Mouse (Mus musculus): ENCODE measurements around the gene Nrde2.

Gene Nrde2

GRCm38 (mm10) chr12:100178898-100179440, 19.5 kb upstream of the Nrde2 start:
- DNase-seq, result no peak

GRCm38 (mm10) chr12:100176469-100177056, 17.1 kb upstream of the Nrde2 start:
- DNase-seq, result no peak

GRCm38 (mm10) chr12:100172481-100172880, 13.0 kb upstream of the Nrde2 start:
- DNase-seq, result no peak

- DNase-seq, result peak; percentile 39
Observed at GRCm38 (mm10) chr12:100167931-100168871, 8.7 kb upstream of the Nrde2 start.

GRCm38 (mm10) chr12:100167502-100167901, 8.0 kb upstream of the Nrde2 start:
- no peak for DNase-seq

DNA sequence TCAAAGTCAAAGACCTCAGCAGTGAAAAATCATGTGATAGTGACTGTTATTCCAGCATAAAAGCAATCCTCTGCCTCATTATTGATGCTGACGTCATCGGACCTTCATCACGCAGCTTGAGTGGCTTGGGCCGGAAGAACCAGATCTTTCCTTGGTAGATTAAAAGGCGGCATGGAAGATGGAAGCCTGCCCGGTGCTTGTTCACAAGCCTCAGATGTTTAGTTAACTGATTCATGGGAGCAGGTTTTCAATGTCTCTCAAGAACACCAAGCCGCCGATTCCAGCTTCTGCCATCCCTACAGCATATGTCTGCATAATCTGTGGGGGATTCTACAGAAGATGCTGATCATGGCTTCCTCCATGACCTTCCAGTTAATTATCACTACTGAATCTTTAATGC, 7.5 kb upstream of the Nrde2 start:
- DNase-seq, result no peak

GRCm38 (mm10) chr12:100166177-100166576, 6.7 kb upstream of the Nrde2 start:
- DNase-seq, result peak; percentile 55

GRCm38 (mm10) chr12:100164991-100165500, 5.6 kb upstream of the Nrde2 start:
- peak; percentile 13 for DNase-seq

GRCm38 (mm10) chr12:100152466-100152865, 7.0 kb downstream of the Nrde2 start:
- no peak for DNase-seq

DNA sequence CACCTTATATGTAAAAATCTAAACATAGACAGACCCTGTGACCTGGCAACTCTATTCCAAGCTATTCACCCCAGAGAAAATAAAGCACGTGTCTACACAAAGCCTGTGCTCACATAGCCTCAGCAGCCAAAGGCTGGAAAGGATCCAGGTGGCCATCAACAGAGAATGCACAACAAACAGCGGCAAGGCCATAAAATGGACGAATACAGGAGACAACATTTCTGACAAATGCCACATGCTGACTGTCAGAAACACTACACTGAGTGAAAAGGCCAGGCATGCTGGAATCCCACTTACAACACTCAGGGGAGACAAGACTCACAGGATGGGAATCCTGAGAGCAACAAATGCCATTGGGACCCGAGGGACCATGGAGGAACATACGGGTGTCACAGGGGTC, 15.2 kb downstream of the Nrde2 start:
- DNase-seq, result no peak

DNA sequence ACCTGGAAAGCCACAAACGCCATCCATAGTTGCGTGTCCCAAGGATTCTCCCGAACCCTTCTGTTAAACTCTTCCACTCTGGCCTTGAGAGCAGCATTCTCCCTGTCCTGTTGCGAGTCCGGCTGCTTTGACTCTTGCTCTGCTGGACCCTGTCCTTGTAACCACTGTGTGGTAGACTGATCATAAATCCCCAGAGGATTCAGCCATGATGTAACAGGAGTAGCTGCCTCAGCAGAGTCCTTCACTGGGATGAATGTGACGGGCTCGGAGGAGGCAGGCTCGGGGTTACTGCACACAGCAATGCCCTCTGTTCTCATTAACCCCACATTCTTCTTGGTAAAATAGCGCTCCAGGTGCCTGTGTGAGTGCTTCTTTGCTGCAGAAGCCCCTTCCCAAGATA, 15.7 kb downstream of the Nrde2 start:
- DNase-seq, result no peak

GRCm38 (mm10) chr12:100142848-100143523, 16.5 kb downstream of the Nrde2 start:
- DNase-seq, result no peak

DNA sequence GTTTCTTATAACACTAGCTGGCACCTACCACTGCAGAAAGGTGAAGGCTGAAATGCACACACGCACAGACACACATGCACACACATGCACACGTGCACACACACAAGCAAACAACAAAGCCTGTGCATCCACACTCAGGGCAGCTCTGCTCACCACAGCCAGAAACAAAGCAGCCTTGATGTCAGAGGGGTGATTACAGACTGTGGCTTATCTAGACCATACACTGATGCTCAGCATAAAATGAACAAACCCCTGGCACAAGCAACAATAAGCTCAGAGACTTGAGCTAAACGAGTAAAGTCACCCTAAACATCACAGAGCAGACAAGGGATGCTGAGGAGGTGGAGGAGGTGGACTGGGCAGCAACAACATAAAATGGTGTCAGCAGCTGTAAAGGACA, 24.3 kb downstream of the Nrde2 start:
- no peak for DNase-seq

- DNase-seq, result no peak
Observed at GRCm38 (mm10) chr12:100134395-100134936, 25.0 kb downstream of the Nrde2 start.

DNA sequence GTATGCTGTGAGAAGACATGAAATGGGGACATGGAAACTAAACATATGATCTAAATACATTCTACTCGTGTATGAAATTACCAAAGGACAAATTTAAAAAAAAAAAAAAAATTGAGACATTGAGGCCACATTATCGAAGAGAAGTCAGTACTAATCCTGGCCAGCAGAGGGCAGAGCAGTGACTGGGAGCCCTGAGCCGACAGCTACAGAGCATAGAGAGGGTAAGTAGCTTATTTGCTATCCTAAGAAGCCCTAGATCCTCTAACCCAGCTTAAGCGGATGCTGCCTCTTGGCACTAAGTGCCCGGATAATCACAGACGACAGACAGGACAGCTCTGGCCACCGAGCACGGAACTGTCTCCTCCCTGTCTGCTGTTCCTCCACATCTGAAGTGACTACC, 27.8 kb downstream of the Nrde2 start:
- peak; percentile 68 for DNase-seq

GRCm38 (mm10) chr12:100131167-100131566, 28.3 kb downstream of the Nrde2 start:
- no peak for DNase-seq

GRCm38 (mm10) chr12:100128961-100129360, 30.5 kb downstream of the Nrde2 start:
- DNase-seq, result no peak

- DNase-seq, result no peak
Observed at GRCm38 (mm10) chr12:100128522-100128921, 30.9 kb downstream of the Nrde2 start.

DNA sequence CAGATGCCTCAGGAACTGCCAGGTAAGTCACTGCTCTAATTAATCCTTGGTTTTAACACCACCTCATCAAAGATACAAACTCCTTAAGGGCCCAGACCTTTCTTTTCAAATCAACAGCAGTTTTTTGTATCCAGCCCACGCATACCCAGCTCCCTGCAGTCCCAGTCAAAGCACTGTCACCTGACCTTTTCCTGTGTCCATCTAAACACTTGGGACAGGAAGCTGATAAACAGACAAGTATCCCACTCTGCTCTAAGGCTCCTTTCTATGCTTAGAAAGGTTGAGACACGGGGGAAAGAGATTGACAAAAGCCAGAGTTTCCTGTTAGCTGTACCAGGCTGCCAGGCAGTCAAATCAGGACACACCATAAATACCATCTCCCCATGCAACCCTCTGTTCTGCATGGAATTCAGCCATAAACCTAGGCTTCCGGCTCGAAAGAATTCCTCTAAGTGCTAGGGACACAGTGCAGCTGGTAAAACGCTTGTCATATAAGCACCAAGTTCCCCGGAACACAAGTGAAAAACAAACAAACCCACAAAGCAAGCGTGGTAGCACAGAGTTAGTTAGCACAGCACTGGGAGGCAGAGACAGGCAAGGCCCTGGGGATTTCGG, 31.5 kb downstream of the Nrde2 start:
- no peak for DNase-seq

DNA sequence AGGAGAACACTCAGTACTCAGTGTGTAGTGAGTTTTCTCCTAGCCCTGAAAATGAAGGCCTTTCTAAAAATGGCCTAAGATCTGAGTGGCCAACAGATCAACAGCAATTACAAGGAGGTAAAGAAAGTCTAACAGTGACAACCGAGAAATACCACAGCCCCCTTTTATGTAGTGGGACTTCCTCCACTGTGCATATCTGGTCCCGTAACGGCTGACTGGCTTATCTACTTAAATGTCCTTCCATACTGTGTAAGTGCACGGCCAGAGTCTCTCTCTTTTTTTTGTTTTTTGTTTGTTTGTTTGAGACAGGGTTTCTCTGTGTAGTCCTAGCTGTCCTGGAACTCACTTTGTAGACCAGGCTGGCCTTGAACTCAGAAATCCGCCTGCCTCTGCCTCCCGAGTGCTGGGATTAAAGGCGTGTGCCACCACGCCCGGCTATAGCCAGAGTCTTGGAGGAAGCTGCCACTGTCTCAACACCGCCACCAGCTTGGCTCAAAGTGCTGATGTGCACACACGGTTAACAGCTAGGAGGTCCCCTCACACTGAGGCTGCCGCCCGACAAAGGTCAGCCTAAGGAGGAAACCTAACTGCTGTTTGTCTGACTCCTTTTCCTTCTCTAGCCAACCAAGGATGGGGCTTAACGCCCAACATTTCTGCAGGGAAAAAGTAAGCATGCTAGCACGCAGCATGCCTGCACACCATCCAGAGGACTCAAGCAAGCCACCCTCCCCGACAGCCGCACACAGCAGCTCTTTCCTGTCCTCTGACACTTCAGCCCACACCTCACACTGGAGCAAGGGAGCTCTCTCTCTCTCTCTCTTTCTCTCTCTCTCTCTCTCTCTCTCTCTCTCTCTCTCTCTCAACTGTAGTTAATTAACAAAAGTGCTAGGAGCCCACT, 32.2 kb downstream of the Nrde2 start:
- no peak for DNase-seq
